Mouse (Mus musculus): ENCODE results near the gene Atrnl1.

Atrnl1 gene

GRCm38 (mm10) chr19:58065001-58065314, 454.1 kb downstream of the Atrnl1 start:
- no peak for DNase-seq (ENCODE audit: extremely low spot score, low read depth, low spot score)

GRCm38 (mm10) chr19:58065514-58065913, 454.7 kb downstream of the Atrnl1 start:
- DNase-seq (ENCODE audit: extremely low spot score, low read depth, low spot score): no peak

- DNase-seq (ENCODE audit: extremely low spot score, low read depth, low spot score): no peak
These were observed 457.3 kb downstream of the Atrnl1 start for GRCm38 (mm10) chr19:58068114-58068513.

GRCm38 (mm10) chr19:58068958-58069357, 458.1 kb downstream of the Atrnl1 start:
- no peak for DNase-seq (ENCODE audit: extremely low spot score, low read depth, low spot score)

- no peak for DNase-seq (ENCODE audit: extremely low spot score, low read depth, low spot score)
These were observed 461.6 kb downstream of the Atrnl1 start for GRCm38 (mm10) chr19:58072404-58072803.

- no peak for DNase-seq (ENCODE audit: extremely low spot score, low read depth, low spot score)
These were observed 462.0 kb downstream of the Atrnl1 start for GRCm38 (mm10) chr19:58072846-58073245.

- no peak for DNase-seq (ENCODE audit: extremely low spot score, low read depth, low spot score)
These were observed 464.4 kb downstream of the Atrnl1 start for GRCm38 (mm10) chr19:58075252-58075651.

GRCm38 (mm10) chr19:58076961-58077371, 466.1 kb downstream of the Atrnl1 start:
- no peak for DNase-seq (ENCODE audit: extremely low spot score, low read depth, low spot score)

GRCm38 (mm10) chr19:58077529-58078070, 466.8 kb downstream of the Atrnl1 start:
- DNase-seq (ENCODE audit: extremely low spot score, low read depth, low spot score): no peak

GRCm38 (mm10) chr19:58080168-58080567, 469.3 kb downstream of the Atrnl1 start:
- DNase-seq (ENCODE audit: extremely low spot score, low read depth, low spot score): no peak

- no peak for DNase-seq (ENCODE audit: extremely low spot score, low read depth, low spot score)
These were observed 471.9 kb downstream of the Atrnl1 start for GRCm38 (mm10) chr19:58082751-58083150.

- DNase-seq (ENCODE audit: extremely low spot score, low read depth, low spot score): no peak
These were observed 474.0 kb downstream of the Atrnl1 start for GRCm38 (mm10) chr19:58084826-58085225.

GRCm38 (mm10) chr19:58086734-58087133, 475.9 kb downstream of the Atrnl1 start:
- no peak for DNase-seq (ENCODE audit: extremely low spot score, low read depth, low spot score)

- no peak for DNase-seq (ENCODE audit: extremely low spot score, low read depth, low spot score)
These were observed 477.1 kb downstream of the Atrnl1 start for GRCm38 (mm10) chr19:58087901-58088300.

- DNase-seq (ENCODE audit: extremely low spot score, low read depth, low spot score): no peak
These were observed 477.6 kb downstream of the Atrnl1 start for GRCm38 (mm10) chr19:58088433-58088832.

GRCm38 (mm10) chr19:58091911-58092310, 481.1 kb downstream of the Atrnl1 start:
- no peak for DNase-seq (ENCODE audit: extremely low spot score, low read depth, low spot score)

GRCm38 (mm10) chr19:58094781-58095543, 484.1 kb downstream of the Atrnl1 start:
- DNase-seq (ENCODE audit: extremely low spot score, low read depth, low spot score): no peak

- DNase-seq (ENCODE audit: extremely low spot score, low read depth, low spot score): no peak
These were observed 484.9 kb downstream of the Atrnl1 start for GRCm38 (mm10) chr19:58095776-58096175.

GRCm38 (mm10) chr19:58097195-58097594, 486.4 kb downstream of the Atrnl1 start:
- DNase-seq (ENCODE audit: extremely low spot score, low read depth, low spot score): no peak

- DNase-seq (ENCODE audit: extremely low spot score, low read depth, low spot score): no peak
These were observed 488.7 kb downstream of the Atrnl1 start for GRCm38 (mm10) chr19:58099539-58099938.

GRCm38 (mm10) chr19:58100381-58100780, 489.5 kb downstream of the Atrnl1 start:
- no peak for DNase-seq (ENCODE audit: extremely low spot score, low read depth, low spot score)

GRCm38 (mm10) chr19:58104544-58104943, 493.7 kb downstream of the Atrnl1 start:
- DNase-seq (ENCODE audit: extremely low spot score, low read depth, low spot score): no peak

GRCm38 (mm10) chr19:58107632-58108031, 496.8 kb downstream of the Atrnl1 start:
- DNase-seq (ENCODE audit: extremely low spot score, low read depth, low spot score): no peak

Measured in hindlimb bud, embryonic 11.5 days (tissue).